Mouse (Mus musculus) gonadal fat pad, adult 2 months (tissue): Measurements from ENCODE around the gene Nat9. TPM values are rescaled to one million over a fixed set of nuclear protein-coding genes. Genes with fewer than 3 reads are reported as not detected.

Experiments used
- DNase-seq: peaks from one replicate; pipeline ENCODE4 v3.0.0-alpha.2; 2012; ENCODE audit warnings: low read depth
- polyA plus RNA-seq: library from polyadenylated mRNA; depleted of rRNA; stranded (reverse); fragments of >200 nt; gene quantifications from 2 replicates; pipeline ENCODE4 v1.2.3, GENCODE M21; 2012

The Nat9 gene
- polyA plus RNA-seq, 1 experiment, result 42.6 TPM

GRCm38 (mm10) chr11:115215123-115215522 lies 27.5 kb upstream of the Nat9 start:
- no peak for DNase-seq

GRCm38 (mm10) chr11:115212116-115212515 lies 24.5 kb upstream of the Nat9 start:
- DNase-seq, result no peak

- DNase-seq, result no peak
Measured at GRCm38 (mm10) chr11:115209958-115210357, 22.3 kb upstream of the Nat9 start.

- DNase-seq, result no peak
Measured at GRCm38 (mm10) chr11:115208776-115209732, 21.4 kb upstream of the Nat9 start.

GRCm38 (mm10) chr11:115208126-115208525 lies 20.5 kb upstream of the Nat9 start:
- DNase-seq, result no peak

DNA sequence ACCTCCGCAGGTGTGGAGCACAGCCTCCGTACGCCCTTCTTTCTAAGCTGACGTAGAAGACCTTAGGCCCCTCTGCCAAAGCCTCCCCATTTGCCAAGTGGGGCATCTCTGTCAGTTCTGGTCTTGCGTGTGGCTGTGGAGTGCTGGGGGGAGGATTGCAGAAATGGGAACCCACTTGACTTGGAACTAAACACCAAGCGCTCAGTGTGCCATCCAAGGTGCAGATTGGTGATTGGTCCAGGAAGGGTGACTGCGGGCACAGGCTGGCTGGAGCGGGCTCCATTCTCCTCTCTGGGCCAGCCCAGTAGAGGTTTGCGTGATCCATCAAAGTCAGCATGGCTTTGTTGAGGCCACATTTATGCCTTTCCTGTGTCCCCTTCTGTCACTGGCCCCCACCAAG lies 15.1 kb upstream of the Nat9 start:
- DNase-seq, result no peak

GRCm38 (mm10) chr11:115202316-115202715 lies 14.7 kb upstream of the Nat9 start:
- DNase-seq, result no peak

GRCm38 (mm10) chr11:115200520-115200919 lies 12.9 kb upstream of the Nat9 start:
- no peak for DNase-seq

DNA sequence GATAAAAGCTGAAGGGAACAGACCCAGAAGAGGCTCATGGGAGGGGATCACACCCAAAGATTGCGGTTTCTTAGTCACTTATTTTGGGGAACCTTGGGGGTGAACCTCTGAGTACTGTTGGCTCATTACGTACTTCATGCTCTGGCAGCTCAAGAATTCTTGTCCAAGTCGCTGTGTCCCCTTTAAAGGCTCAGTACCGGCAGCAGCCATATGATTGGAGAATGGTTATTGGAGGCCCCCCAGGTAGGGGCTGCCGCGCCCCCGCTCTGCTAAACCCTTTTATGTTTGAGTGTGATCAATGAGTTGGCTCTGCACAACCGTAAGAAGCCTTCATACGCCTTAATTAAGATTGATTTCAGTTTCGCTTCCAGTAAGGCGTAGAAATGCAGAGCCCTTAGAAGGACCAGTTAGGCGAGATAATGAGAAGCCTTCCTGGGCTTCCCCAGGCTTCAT lies 11.3 kb upstream of the Nat9 start:
- DNase-seq, result no peak

DNA sequence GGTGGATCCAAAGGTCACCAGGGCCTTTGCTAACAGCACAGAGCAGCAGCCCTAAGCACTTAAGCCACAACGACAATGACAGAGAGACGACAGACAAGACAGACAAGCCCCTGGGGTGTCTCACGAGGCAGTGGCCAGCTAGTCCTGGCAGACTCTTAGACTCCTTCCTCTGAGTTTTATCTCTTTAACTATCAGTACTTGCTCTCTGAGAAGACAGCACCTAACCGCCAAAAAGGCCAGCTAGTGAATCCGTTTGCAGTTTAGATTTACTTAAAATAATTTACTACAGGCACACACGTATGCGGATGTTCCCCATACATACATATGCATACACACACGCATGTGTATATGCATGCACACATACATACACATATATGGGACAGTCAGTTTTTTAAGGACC lies 9.9 kb upstream of the Nat9 start:
- DNase-seq, result no peak

DNA sequence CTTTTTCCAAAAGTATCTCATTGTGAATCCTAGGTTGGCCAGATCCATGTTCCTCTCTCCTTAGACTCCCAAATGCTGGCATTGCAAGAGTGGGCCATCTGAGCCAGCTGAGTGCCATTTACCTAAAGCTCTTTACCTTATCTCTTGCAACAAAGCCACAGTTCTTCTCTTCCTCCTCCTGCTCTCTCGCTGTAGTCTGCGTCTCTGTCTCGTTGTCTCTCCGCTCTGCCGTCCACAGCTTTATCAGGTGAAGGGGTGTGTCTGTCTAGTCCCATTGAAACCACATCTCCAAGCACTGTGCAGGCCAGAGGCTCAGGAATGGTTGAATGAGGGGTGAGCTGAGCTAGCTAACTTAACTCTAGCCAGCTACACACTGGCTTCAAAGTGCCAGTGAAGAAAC lies 8.3 kb upstream of the Nat9 start:
- no peak for DNase-seq

GRCm38 (mm10) chr11:115194693-115195092 lies 7.0 kb upstream of the Nat9 start:
- no peak for DNase-seq

- DNase-seq, result no peak
Measured at GRCm38 (mm10) chr11:115192180-115192579, 4.5 kb upstream of the Nat9 start.

- DNase-seq, result no peak
Measured at GRCm38 (mm10) chr11:115189304-115189703, 1.6 kb upstream of the Nat9 start.

GRCm38 (mm10) chr11:115188539-115189231 lies 1.0 kb upstream of the Nat9 start:
- no peak for DNase-seq

DNA sequence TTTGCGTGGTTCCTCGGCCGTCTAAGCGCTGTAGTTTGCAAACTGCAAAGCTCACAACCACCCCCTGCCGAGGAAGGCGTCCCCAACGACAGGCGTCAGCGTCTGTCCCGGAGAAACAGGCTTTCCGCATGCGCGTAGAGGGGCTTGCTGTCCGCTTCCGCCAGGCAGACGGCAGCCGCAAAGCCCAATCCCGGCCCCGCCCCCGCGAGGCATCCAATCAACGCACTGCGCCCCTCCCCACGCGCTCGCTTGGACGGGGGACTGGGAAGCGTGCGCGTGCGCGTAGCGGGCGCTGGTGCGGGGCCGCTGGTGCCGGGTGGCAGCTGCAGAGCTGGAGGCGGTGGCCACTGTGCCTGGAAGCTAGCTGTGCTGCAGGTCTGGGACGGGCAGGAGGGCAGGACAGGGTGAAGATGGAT lies 427 bp downstream of the Nat9 start, which contains the start of gene Tmem104:
TSS of gene Tmem104 (plus strand) at position 264 of the 416 bp plus-strand sequence.
- peak; percentile 63 for DNase-seq

DNA sequence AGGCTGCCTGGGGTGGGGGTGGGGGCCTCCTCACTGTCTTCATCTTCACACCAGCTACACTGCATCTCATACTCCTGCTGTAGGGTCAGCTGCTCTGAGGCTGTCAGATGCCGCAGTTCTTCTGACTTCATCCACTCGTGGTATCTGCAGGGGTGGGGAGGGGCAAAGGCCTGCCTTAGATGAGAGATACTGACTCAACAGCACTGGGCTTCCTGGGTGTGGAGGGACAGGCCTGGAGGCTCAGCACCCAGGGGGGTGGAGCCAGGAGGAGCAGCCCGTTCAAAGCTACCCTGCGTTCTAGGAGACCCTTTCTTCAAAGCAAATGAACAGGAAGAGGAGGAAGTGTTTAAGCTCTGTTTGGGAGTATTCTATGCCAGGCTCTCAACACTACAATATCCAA lies 2.7 kb downstream of the Nat9 start:
- DNase-seq, result no peak

DNA sequence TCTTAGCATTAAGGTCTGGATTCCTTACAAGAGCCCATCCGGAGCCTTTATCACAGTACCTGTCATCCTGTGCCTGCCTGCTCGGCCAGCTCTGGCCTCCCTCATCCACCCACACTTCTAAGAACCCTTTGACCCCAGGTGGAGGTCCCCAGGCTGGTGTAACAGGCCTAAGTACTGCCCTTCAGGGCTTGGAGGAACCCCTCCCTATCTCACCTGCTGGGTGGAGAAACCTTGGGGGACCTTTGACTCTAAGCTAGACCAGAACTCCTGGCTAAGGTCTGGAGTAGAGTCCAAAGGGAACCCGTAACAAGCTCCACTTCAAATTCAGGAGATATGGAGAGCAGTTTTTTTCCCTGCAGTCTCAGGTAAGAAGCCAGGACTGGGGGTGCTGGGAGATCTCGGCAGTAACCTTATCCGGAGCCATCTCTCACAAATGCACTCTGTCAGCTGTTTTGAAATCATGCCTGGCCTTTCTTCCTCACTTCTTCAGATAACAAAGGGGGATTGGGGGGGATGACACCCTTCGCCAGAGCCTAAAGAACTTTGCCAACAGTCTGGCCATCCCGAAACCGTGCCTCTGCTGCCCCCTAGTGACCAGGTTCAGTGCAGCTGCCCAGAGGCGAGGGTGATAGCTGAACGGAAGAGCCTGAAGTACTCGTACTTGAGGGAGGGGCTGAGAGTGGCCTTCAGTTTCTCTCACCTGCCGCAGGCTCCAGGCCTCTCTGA lies 5.6 kb downstream of the Nat9 start:
- no peak for DNase-seq

GRCm38 (mm10) chr11:115179881-115180280 lies 7.8 kb downstream of the Nat9 start:
- DNase-seq, result no peak

DNA sequence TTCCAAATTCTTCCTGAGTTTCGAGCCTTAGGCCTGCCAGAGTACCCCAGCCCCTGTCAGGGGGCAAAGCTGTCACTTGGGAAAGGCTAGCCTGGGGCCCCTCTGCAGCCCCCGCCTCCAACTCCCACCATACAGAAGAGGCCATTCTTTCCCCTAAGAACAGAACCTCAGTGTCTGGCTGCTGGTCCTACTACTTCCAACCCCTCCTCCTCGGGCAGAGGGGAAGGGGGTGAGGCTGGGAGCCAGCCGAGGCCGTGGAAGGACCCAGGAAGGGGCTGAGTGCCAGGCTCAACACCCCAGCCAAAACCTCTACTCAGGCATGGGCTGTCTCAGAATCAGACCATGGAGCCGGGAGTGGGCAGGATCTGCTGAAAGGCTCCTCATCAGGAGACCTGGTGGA lies 8.5 kb downstream of the Nat9 start:
- no peak for DNase-seq

GRCm38 (mm10) chr11:115178766-115179165 lies 8.9 kb downstream of the Nat9 start:
- no peak for DNase-seq

- DNase-seq, result no peak
Measured at GRCm38 (mm10) chr11:115177559-115178195, 10.0 kb downstream of the Nat9 start.
